Mouse (Mus musculus) forebrain, postnatal 0 days (tissue): ENCODE data around the gene E2f6. TPM values are rescaled to one million over a fixed set of nuclear protein-coding genes. Genes with fewer than 3 reads are reported as not detected.

ENCODE experiments used
- ATAC-seq: fragments of 200-750 bp; cut with Nextera tagmentation; 2 replicates; pipeline ENCODE4 v1.8.0; 2017; ENCODE audit warnings: mild to moderate bottlenecking, moderate library complexity
- DNase-seq: peaks from one replicate; pipeline ENCODE4 v3.0.0-alpha.2; 2015
- H3K27ac ChIP-seq: fragments of 300-500 bp; sonication (generic); 2 replicates; pipeline ENCODE4 v1.5.1; 2014; ENCODE audit warnings: low read depth, mild to moderate bottlenecking, antibody characterized with exemption, low read length, moderate library complexity, mixed read lengths
- H3K27me3 ChIP-seq: fragments of 300-500 bp; sonication (generic); 2 replicates; pipeline ENCODE4 v1.6.1; 2014; ENCODE audit warnings: mild to moderate bottlenecking, low read length, mixed read lengths; ENCODE audit not compliant: insufficient read depth
- H3K36me3 ChIP-seq: fragments of 300-500 bp; sonication (generic); 2 replicates; pipeline ENCODE4 v1.6.1; 2014; ENCODE audit warnings: mild to moderate bottlenecking, moderate library complexity; ENCODE audit not compliant: insufficient read depth
- H3K4me1 ChIP-seq: fragments of 300-500 bp; sonication (generic); 2 replicates; pipeline ENCODE4 v1.6.1; 2014; ENCODE audit warnings: antibody characterized with exemption; ENCODE audit not compliant: insufficient read depth
- H3K4me2 ChIP-seq: fragments of 300-500 bp; sonication (generic); 2 replicates; pipeline ENCODE4 v1.6.1; 2014; ENCODE audit warnings: low read depth, mild to moderate bottlenecking, moderate library complexity
- H3K4me3 ChIP-seq: fragments of 300-500 bp; sonication (generic); 2 replicates; pipeline ENCODE4 v1.5.1; 2014; ENCODE audit warnings: low read depth, low read length, mixed read lengths
- H3K9ac ChIP-seq: fragments of 300-500 bp; sonication (generic); 2 replicates; pipeline ENCODE4 v1.6.1; 2014; ENCODE audit warnings: mild to moderate bottlenecking
- H3K9me3 ChIP-seq: fragments of 300-500 bp; sonication (generic); 2 replicates; pipeline ENCODE4 v1.6.1; 2016; ENCODE audit warnings: low read length
- CTCF ChIP-seq: sonication (generic); IDR thresholded peaks from 2 replicates; pipeline ENCODE4 v1.5.1; 2016; ENCODE audit warnings: antibody characterized with exemption, control low read depth, low read depth
- WGBS: fragments of 180-500 bp; shearing (Covaris S2); extraction: QIAGEN DNeasy Blood & Tissue Kit; methylation state at CpG from one replicate; pipeline ENCODE4 v1.1.7; 2014; 5-methylcytosine and 5-hydroxymethylcytosine counted together
- polyA plus RNA-seq: library from polyadenylated mRNA; unstranded; fragments of >200 nt; fragmentation: Nextera tagmentation; extraction: Ambion mirVana; gene quantifications from 2 replicates; pipeline ENCODE4 v1.2.1, GENCODE M21; 2015
- total RNA-seq: library from RNA; depleted of rRNA; stranded (reverse); fragments of >200 nt; gene quantifications from 2 replicates; pipeline ENCODE4 v1.2.3, GENCODE M21; 2014

E2f6 gene
- total and polyA plus RNA-seq, 2 experiments from 2014 or later = 15.4 to 26.4 TPM

GRCm38 (mm10) chr12:16788600-16788999 lies 22.2 kb upstream of the E2f6 start:
- 53% methylated on average over 2 of the region's 2 CpGs for WGBS
- Histone ChIP-seq H3K4me2 (no peak overlapping the region), H3K36me3 (no peaks in the 10 kb centered on the region), H3K4me3 (no peak overlapping the region), H3K27ac (no peak overlapping the region), H3K4me1 (no peaks in the 10 kb centered on the region), H3K9ac (no peak overlapping the region), H3K27me3 (no peaks in the 10 kb centered on the region), H3K9me3 (no peaks in the 10 kb centered on the region)
- no peak for TF ChIP-seq CTCF
- DNase-seq = no peak
- ATAC-seq = no peak

DNA sequence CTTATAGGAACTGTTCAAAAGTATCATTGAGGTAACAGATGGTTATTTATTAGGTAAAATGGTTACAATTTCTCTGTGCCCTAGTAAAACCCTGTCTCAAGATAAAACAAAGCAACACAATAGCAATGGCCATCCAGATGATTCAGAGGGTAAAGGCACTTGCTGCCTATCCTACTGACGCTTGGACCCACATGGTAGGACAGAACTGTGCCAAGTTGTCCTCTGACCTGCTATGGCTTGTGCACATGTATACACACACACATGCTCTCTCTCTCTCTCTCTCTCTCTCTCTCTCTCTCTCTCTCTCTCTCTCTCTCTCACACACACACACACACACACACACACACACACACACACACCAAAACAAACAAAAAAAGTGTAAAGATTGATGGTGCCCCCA lies 21.6 kb upstream of the E2f6 start:
- no peak overlapping the region for H3K27ac ChIP-seq
- H3K9me3 ChIP-seq = no peaks in the 10 kb centered on the region
- H3K9ac ChIP-seq = no peak overlapping the region
- no peak for DNase-seq
- no peak overlapping the region for H3K4me2 ChIP-seq
- no peak overlapping the region for H3K4me3 ChIP-seq
- no peaks in the 10 kb centered on the region for H3K36me3 ChIP-seq
- H3K27me3 ChIP-seq = no peaks in the 10 kb centered on the region
- no peaks in the 10 kb centered on the region for H3K4me1 ChIP-seq
- no peak for TF ChIP-seq CTCF
- WGBS = 39% methylated on average over 1 of the region's 1 CpGs
- ATAC-seq = no peak

- Histone ChIP-seq H3K27ac (no peak overlapping the region), H3K9me3 (no peaks in the 10 kb centered on the region), H3K36me3 (no peaks in the 10 kb centered on the region), H3K9ac (no peak overlapping the region), H3K4me1 (no peaks in the 10 kb centered on the region), H3K27me3 (no peaks in the 10 kb centered on the region), H3K4me3 (no peak overlapping the region), H3K4me2 (no peak overlapping the region)
- TF ChIP-seq CTCF = no peak
- DNase-seq = no peak
- 10% methylated on average over 4 of the region's 4 CpGs for WGBS
- ATAC-seq = no peak
Observed at GRCm38 (mm10) chr12:16789756-16790155, 21.0 kb upstream of the E2f6 start.

DNA sequence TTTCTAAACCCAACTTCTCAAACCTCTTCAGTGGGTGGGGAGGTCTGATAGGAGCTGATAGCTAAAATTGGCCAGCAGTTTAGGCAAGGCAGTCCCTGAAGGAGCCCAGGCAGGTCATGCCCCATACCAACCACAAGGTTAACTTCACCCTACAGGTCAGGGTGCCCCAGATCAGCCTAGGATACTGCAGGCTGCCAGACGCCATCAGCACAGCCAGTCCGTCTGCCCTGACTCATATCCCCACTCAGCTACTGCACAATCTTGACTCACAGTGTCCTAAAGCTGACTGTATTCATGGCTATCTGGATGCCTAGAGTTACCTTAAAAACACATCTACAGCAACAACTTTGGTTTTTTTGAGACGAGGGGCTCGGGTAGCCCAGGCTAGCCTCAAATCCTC lies 20.3 kb upstream of the E2f6 start:
- WGBS = 61% methylated on average over 4 of the region's 4 CpGs
- Histone ChIP-seq H3K4me2 (no peak overlapping the region), H3K4me3 (no peak overlapping the region), H3K36me3 (no peaks in the 10 kb centered on the region), H3K4me1 (no peaks in the 10 kb centered on the region), H3K9ac (no peak overlapping the region), H3K9me3 (no peaks in the 10 kb centered on the region), H3K27ac (no peak overlapping the region), H3K27me3 (no peaks in the 10 kb centered on the region)
- ATAC-seq (no peak), DNase-seq (no peak)
- TF ChIP-seq CTCF = no peak

GRCm38 (mm10) chr12:16793371-16793770 lies 17.4 kb upstream of the E2f6 start:
- no peak overlapping the region for H3K4me3 ChIP-seq
- no peak overlapping the region for H3K4me2 ChIP-seq
- no peaks in the 10 kb centered on the region for H3K9me3 ChIP-seq
- H3K27ac ChIP-seq = no peak overlapping the region
- WGBS = 93% methylated on average over 4 of the region's 4 CpGs
- no peaks in the 10 kb centered on the region for H3K4me1 ChIP-seq
- H3K36me3 ChIP-seq = no peaks in the 10 kb centered on the region
- DNase-seq = no peak
- no peak for ATAC-seq
- no peak for TF ChIP-seq CTCF
- no peak overlapping the region for H3K9ac ChIP-seq
- no peaks in the 10 kb centered on the region for H3K27me3 ChIP-seq

DNA sequence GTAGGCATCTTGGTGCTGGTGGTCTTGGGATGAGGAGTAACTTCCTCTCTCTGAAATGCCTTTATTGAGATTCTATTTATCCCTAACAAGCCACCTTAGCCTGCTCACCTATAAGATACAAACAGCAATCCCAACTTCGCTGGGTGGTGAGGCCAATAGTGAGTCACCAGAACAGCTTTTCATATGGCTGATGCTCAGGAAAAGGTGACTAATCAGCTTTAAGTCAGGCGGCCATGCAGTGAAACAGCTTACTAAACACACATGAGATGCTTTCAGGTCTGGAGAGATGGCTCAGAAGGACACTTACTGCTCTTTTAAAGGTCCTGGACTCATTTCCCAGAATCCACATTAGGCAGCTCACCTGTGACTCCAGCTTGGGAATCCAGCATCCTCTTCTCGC lies 15.0 kb upstream of the E2f6 start:
- TF ChIP-seq CTCF = no peak
- ATAC-seq = no peak
- H3K4me3 ChIP-seq = no peak overlapping the region
- no peak overlapping the region for H3K9ac ChIP-seq
- H3K4me2 ChIP-seq = no peak overlapping the region
- H3K27me3 ChIP-seq = no peaks in the 10 kb centered on the region
- no peaks in the 10 kb centered on the region for H3K9me3 ChIP-seq
- no peaks in the 10 kb centered on the region for H3K36me3 ChIP-seq
- H3K27ac ChIP-seq = no peak overlapping the region
- H3K4me1 ChIP-seq = 0 out of 2 replicates have a peak, but pooled peaks cover 4% of the 10 kb centered on the region
- WGBS = 84% methylated on average over 3 of the region's 3 CpGs
- DNase-seq = no peak

DNA sequence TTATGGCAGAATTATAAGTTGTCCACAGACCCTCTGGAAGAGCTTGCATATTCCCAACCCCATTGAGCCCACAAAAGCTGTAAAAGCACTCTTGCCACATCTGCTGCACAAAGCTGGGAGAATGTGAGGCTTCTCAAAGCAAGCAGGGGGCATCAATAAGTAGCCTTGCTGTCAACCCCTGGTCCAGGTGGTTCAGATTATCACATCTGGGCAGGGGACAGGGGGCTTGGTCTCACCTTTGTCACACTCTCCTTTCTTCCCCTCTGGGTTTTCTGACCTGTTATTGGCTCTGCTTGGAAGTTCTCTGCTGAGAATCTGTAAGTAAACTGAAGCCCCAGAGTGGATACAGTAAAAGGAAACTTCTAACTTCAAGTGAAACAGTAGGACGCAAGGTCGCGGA lies 11.9 kb upstream of the E2f6 start:
- no peak overlapping the region for H3K4me2 ChIP-seq
- no peaks in the 10 kb centered on the region for H3K9me3 ChIP-seq
- H3K4me1 ChIP-seq = 0 out of 2 replicates have a peak, but pooled peaks cover 4% of the 10 kb centered on the region
- ATAC-seq (no peak), DNase-seq (no peak)
- no peaks in the 10 kb centered on the region for H3K36me3 ChIP-seq
- no peak overlapping the region for H3K9ac ChIP-seq
- no peak overlapping the region for H3K27ac ChIP-seq
- 57% methylated on average over 3 of the region's 3 CpGs for WGBS
- TF ChIP-seq CTCF = no peak
- no peak overlapping the region for H3K4me3 ChIP-seq
- H3K27me3 ChIP-seq = no peaks in the 10 kb centered on the region; the same call in 1 of the 2 replicates

GRCm38 (mm10) chr12:16799928-16800258 lies 10.9 kb upstream of the E2f6 start:
- Histone ChIP-seq H3K9ac (no peak overlapping the region), H3K4me2 (peak overlapping the region; percentile 98), H3K9me3 (no peaks in the 10 kb centered on the region), H3K36me3 (no peaks in the 10 kb centered on the region), H3K27ac (no peak overlapping the region), H3K4me3 (peak overlapping the region; percentile 50), H3K4me1 (0 out of 2 replicates have a peak, but pooled peaks cover 4% of the 10 kb centered on the region), H3K27me3 (no peaks in the 10 kb centered on the region; the same call in 1 of the 2 replicates)
- no peak for TF ChIP-seq CTCF
- no peak for ATAC-seq
- no peak for DNase-seq
- 19% methylated on average over 6 of the region's 6 CpGs for WGBS
